Mouse (Mus musculus) adrenal gland, adult 2 months (tissue): ENCODE measurements around the gene Cypt3. TPM values are rescaled to one million over a fixed set of nuclear protein-coding genes. Genes with fewer than 3 reads are reported as not detected.

ENCODE experiments used
- DNase-seq: peaks from one replicate; pipeline ENCODE4 v3.0.0; 2021
- long read RNA-seq: library from polyadenylated mRNA; stranded (forward); transcript quantifications from one replicate; pipeline ENCODE4 v2.0.0, GENCODE M21; 2021
- polyA plus RNA-seq: library from polyadenylated mRNA; depleted of rRNA; stranded (reverse); fragments of >200 nt; gene quantifications from 2 replicates; pipeline ENCODE4 v1.2.3, GENCODE M21; 2012; rRNA removed
- total RNA-seq, 2 experiments: library from RNA; stranded (reverse); gene quantifications; 2 replicates each; pipeline ENCODE4 v1.2.3; 2021

Gene Cypt3
- not detected for total RNA-seq
- not detected in 2 replicates for polyA plus RNA-seq
- long read RNA-seq: 0 reads

DNA sequence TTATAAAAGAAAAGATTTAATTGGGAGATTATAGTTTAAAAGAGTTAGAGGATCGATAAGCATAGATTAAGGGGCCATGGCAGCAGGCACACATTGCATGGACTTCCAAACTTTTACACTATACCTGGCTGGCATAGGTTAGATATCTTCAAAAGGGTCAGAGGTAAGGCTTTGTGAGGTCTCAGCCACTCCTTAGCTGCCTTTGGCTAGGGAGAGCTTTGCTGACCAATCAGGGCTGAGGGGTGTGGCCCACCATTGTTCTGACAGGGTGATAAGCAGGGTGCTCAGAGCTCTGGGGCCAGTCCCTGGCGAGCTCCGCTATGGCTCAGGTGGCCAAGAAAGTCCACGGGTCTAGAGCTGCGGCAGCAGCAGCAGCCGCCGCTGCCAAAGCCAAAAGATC, at the start of gene Cypt3:
Gene Cypt3, plus strand, starts transcription at position 301 of the 400 bp plus-strand sequence.
- DNase-seq: no peak

DNA sequence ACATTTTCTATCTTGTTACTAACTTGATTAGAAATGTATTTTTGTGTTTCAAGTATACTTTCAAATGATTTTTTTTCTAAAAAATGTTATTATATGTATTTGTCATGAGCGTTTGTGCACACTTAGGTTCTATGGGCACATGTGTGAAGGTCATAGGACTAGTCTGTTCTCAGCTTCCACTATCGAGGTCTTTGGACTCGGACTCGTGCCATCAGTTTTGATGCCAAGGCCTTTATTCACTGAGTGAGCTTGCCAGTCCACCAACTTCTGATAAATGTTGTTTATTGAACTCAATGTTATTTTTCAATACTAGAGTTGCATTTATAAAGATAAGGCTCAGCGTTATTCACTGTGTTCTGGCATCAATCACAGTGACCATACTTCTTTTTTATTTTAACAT, 42.9 kb upstream of the Cypt3 start:
- DNase-seq: peak; percentile 41

GRCm38 (mm10) chrX:153528399-153528798, 30.0 kb upstream of the Cypt3 start:
- peak; percentile 4 for DNase-seq

DNA sequence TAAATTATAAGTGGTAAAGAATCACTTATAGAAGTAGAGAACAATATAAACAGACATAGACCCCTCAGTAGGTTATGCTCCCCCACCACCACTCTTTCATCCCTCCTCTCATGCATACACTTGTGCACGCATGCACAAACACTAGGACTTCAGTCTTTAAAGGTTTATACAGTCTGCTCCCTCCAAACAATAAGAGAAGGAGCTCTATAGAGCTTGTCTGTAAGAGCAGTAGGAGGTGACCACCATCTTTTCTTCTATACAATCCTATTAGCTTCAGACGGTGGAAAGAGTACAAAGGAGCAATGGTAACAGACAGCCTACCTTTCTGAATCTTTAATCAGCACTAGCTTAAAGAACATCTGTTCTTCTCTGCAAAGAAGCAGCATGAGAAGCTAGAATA, 1.8 kb upstream of the Cypt3 start:
- DNase-seq: no peak

- DNase-seq: no peak
Observed at GRCm38 (mm10) chrX:153564650-153565049, 6.3 kb downstream of the Cypt3 start.

- DNase-seq: no peak
Observed at GRCm38 (mm10) chrX:153599583-153599982, 41.2 kb downstream of the Cypt3 start.

Other genes with a start within 250 kb of the Cypt3 start
- gene Ubqln2, start 60.4 kb upstream of the Cypt3 start, total RNA-seq: 10 to 100 TPM; 57.8 to 63.3 TPM
- gene Ubqln2, start 60.4 kb upstream of the Cypt3 start, polyA plus RNA-seq: 87.9 and 137 TPM in 2 replicates
- gene Kctd12b, start 137.8 kb downstream of the Cypt3 start, total RNA-seq: 10 to 100 TPM in 1 of 2 experiments, 1 to 10 TPM in 1; 5.0 to 11.0 TPM
- gene Kctd12b, start 137.8 kb downstream of the Cypt3 start, polyA plus RNA-seq: 0.71 and 0.89 TPM in 2 replicates
- 10 to 100 TPM; 58.8 to 59.9 TPM for gene Nbdy, start 165.0 kb downstream of the Cypt3 start, total RNA-seq
- gene Nbdy, start 165.0 kb downstream of the Cypt3 start, polyA plus RNA-seq: 31.9 and 35.9 TPM in 2 replicates